Mouse (Mus musculus): ENCODE measurements around the gene Rasal3. TPM values are rescaled to one million over a fixed set of nuclear protein-coding genes. Genes with fewer than 3 reads are reported as not detected.
A peak's percentile ranks its signal among the peaks of the same experiment; 100 is the strongest.

Gene Rasal3
- polyA plus RNA-seq, 1 experiment from 2014 or later: 0.49 TPM

DNA sequence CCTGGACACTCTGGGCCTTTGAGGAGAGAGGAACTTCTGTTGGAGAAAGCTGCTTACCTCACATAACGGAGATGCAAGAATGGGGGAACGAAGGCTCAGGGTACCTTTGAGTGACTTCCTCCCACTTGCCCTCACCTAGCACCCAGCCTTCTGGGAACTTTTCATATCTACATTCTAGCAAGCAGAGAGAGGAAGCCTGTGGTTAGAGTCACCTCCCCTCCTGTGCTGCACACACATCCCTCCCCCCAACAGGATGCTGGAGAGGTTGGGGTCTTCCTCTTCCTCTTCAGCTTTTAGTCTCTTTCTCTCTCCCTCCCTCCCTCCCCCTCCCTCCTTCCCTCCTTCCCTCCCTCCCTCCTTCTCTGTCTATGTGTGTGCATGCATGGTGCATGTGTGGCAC is 20.7 kb upstream of the Rasal3 start, which contains the start of gene Pglyrp2:
Gene Pglyrp2, minus strand, starts transcription at position 134 of the 400 bp plus-strand sequence.
- H3K36me3 ChIP-seq: no peaks in the 10 kb centered on the region
- H3K4me3 ChIP-seq: no peak within 1 kb of the TSS
- no peak within 1 kb of the TSS for H3K4me2 ChIP-seq
- no peaks in the 10 kb centered on the region for H3K9me3 ChIP-seq
- no peak for ATAC-seq (ENCODE audit: extremely low read depth, insufficient number of reproducible peaks, low FRiP score, low TSS enrichment)
- H3K9ac ChIP-seq: no peak within 1 kb of the TSS
- no peaks in the 10 kb centered on the region for H3K4me1 ChIP-seq
- H3K27ac ChIP-seq (replicated peaks): no peak within 1 kb of the TSS
- peaks cover 16% of the 10 kb centered on the region for H3K27me3 ChIP-seq (replicated peaks)
- 72% methylated on average over 2 of the region's 2 CpGs for WGBS

DNA sequence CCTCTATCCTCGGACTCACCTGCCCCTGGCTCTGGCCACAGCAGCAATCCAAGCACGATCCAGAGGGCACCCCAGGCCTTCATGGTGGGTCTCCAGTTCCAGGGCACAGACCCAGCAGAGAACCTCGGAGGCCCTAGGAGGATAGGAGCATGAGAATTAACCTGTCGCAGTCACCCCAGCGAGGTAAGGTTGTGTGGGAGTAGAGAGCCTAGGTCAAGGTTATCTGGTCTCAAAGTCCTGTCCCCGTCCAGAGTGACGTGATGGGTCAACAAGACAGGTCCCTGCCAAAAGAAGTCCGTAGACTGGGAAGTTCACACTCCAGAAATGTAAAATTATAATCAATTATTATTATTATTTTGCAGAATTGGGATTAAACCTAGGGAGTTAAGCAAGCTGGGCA is 17.4 kb upstream of the Rasal3 start:
- ATAC-seq (ENCODE audit: extremely low read depth, insufficient number of reproducible peaks, low FRiP score, low TSS enrichment): no peak
- H3K4me1 ChIP-seq: no peaks in the 10 kb centered on the region
- no peaks in the 10 kb centered on the region for H3K36me3 ChIP-seq
- WGBS: 78% methylated on average over 8 of the region's 8 CpGs
- no peak overlapping the region for H3K4me3 ChIP-seq
- H3K27ac ChIP-seq (replicated peaks): no peak overlapping the region
- H3K9ac ChIP-seq: no peak overlapping the region
- H3K4me2 ChIP-seq: no peak overlapping the region
- H3K9me3 ChIP-seq: no peaks in the 10 kb centered on the region
- peaks cover 22% of the 10 kb centered on the region for H3K27me3 ChIP-seq (replicated peaks)

GRCm38 (mm10) chr17:32419989-32420388 is 16.6 kb upstream of the Rasal3 start:
- H3K36me3 ChIP-seq: no peaks in the 10 kb centered on the region
- H3K27me3 ChIP-seq (replicated peaks): peaks cover 30% of the 10 kb centered on the region
- H3K9ac ChIP-seq: no peak overlapping the region
- no peak overlapping the region for H3K4me3 ChIP-seq
- 66% methylated on average over 2 of the region's 2 CpGs for WGBS
- H3K4me1 ChIP-seq: no peaks in the 10 kb centered on the region
- no peak overlapping the region for H3K4me2 ChIP-seq
- no peak for ATAC-seq (ENCODE audit: extremely low read depth, insufficient number of reproducible peaks, low FRiP score, low TSS enrichment)
- H3K9me3 ChIP-seq: no peaks in the 10 kb centered on the region
- H3K27ac ChIP-seq (replicated peaks): no peak overlapping the region

DNA sequence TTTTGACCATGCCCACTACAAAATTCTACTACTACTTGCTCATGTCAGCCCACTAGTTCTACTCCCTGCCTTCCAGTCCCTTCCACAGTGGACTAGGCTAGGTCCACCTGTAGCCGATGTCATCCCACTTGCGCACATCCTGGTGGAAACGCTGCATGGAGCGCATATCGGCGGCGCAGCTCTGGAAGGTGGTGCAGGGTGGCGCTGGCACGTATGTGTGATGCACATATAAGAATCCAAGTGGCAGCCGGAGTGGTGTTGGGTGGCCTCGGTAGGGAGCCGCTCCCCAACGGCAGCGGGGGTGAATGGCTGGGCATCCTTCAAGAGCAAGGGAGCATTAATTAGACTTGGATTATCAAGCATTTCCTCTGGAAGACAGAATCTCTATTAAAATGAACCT is 13.4 kb upstream of the Rasal3 start:
- no peak overlapping the region for H3K9ac ChIP-seq
- H3K27ac ChIP-seq (replicated peaks): no peak overlapping the region
- no peaks in the 10 kb centered on the region for H3K9me3 ChIP-seq
- H3K4me1 ChIP-seq: no peaks in the 10 kb centered on the region
- no peaks in the 10 kb centered on the region for H3K36me3 ChIP-seq
- H3K4me2 ChIP-seq: no peak overlapping the region
- no peak for ATAC-seq (ENCODE audit: extremely low read depth, insufficient number of reproducible peaks, low FRiP score, low TSS enrichment)
- H3K4me3 ChIP-seq: no peak overlapping the region
- H3K27me3 ChIP-seq (replicated peaks): peaks cover 45% of the 10 kb centered on the region
- WGBS: 90% methylated on average over 14 of the region's 14 CpGs

DNA sequence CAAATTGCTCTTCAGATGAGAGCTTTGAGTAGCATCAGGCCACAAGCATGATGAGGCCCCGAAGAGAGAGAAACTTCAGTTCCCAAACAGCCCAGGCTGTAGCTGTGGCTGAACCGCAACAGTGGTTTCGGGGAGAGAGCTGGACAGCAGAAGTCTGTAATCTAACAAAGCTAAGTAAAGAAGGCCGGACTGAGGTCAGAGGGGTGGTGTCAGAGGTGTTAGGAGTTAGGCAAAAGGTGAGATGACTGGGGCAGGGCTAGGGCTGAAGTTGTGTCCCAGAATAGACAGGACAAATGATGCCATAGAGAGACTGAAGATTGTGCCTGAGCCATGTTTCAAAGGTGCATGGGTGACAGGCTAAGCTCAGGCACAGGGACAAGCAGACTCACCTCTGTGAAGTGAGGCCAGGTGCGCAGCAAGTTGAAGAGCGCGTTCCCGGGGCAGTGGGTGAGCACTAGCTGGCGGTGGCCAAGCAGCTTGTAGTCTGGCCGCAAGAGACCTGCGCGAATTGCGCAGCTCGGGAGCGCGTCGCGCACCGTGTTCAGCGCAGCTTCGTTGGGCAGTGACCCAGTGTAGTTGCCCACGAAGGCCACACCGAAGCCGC is 12.1 kb upstream of the Rasal3 start:
- no peaks in the 10 kb centered on the region for H3K9me3 ChIP-seq
- no peak for ATAC-seq (ENCODE audit: extremely low read depth, insufficient number of reproducible peaks, low FRiP score, low TSS enrichment)
- WGBS: 25% methylated on average over 24 of the region's 24 CpGs
- no peaks in the 10 kb centered on the region for H3K4me1 ChIP-seq
- peak overlapping the region; percentile 33 for H3K4me3 ChIP-seq
- H3K4me2 ChIP-seq: peak overlapping the region; percentile 56
- no peaks in the 10 kb centered on the region for H3K36me3 ChIP-seq
- H3K27me3 ChIP-seq (replicated peaks): peaks cover 45% of the 10 kb centered on the region
- H3K27ac ChIP-seq (replicated peaks): no peak overlapping the region
- no peak overlapping the region for H3K9ac ChIP-seq

DNA sequence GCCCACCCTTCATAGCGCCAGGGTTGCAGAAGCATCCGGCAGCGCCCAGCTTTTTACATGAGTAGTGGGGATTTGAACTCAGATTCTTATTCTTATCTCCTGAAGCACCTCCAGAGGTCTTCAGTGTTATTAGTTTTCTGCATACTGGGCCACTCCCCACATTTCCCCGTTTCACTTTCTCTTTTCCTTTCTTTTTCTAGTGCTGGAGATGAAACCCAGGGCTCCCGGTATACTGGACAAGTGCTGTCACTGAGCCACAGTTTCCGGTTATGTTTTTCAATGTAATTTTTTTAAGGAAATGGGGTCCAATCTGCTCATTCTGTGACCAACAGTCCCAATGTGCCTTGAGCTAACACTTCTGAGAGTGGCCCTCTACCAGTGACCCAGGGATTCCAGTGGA is 8.5 kb upstream of the Rasal3 start:
- H3K36me3 ChIP-seq: no peaks in the 10 kb centered on the region
- no peak overlapping the region for H3K4me3 ChIP-seq
- H3K9ac ChIP-seq: no peak overlapping the region
- no peaks in the 10 kb centered on the region for H3K4me1 ChIP-seq
- ATAC-seq (ENCODE audit: extremely low read depth, insufficient number of reproducible peaks, low FRiP score, low TSS enrichment): no peak
- H3K27ac ChIP-seq (replicated peaks): no peak overlapping the region
- H3K4me2 ChIP-seq: no peak overlapping the region
- 84% methylated on average over 6 of the region's 6 CpGs for WGBS
- peaks cover 35% of the 10 kb centered on the region for H3K27me3 ChIP-seq (replicated peaks)
- no peaks in the 10 kb centered on the region for H3K9me3 ChIP-seq

- H3K36me3 ChIP-seq: no peaks in the 10 kb centered on the region
- H3K4me2 ChIP-seq: no peak overlapping the region
- no peak overlapping the region for H3K27ac ChIP-seq (replicated peaks)
- no peak overlapping the region for H3K4me3 ChIP-seq
- no peaks in the 10 kb centered on the region for H3K9me3 ChIP-seq
- H3K9ac ChIP-seq: no peak overlapping the region
- H3K27me3 ChIP-seq (replicated peaks): peaks cover 28% of the 10 kb centered on the region
- H3K4me1 ChIP-seq: no peaks in the 10 kb centered on the region
- 55% methylated on average over 11 of the region's 11 CpGs for WGBS
- no peak for ATAC-seq (ENCODE audit: extremely low read depth, insufficient number of reproducible peaks, low FRiP score, low TSS enrichment)
Observed at GRCm38 (mm10) chr17:32402779-32403157, 615 bp downstream of the Rasal3 start.

DNA sequence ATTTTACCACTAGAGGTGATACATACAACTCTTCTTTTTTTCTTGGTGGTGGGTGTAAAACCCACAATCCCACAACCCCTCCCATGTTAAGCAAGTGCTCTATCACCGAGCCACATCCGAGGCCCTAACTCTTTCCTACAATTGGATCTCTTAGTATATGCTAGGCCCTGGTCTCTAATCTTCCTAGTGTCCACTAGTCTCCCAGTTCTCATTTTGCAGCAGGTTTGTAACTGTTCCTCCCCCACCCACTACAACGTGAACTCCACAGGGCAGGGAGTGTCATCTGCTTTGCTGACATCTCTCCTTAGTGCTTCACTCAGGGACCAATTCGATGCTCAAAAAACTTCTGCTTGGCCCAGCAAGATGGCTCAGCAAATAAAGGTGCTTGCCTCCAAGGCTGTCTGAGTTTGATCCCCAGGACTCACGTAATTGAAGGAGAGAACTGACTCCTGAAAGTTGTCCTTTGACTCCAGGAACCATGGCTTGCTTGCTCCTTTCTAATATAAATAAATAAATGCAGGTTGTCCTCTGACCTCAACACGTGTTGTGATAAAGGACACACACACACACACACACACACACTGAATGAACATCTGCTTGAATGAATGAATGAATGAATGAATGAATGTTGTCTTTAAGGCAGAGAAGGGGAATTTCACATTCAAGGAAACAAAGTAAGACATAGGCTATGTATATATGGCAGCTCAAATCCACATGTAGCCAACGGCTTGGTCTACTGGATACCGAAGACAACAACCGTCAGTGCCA is 1.2 kb downstream of the Rasal3 start:
- Histone ChIP-seq H3K4me2 (no peak overlapping the region), H3K36me3 (no peaks in the 10 kb centered on the region), H3K9ac (no peak overlapping the region), H3K4me3 (no peak overlapping the region), H3K4me1 (no peaks in the 10 kb centered on the region), H3K27ac (replicated peaks) (no peak overlapping the region), H3K9me3 (no peaks in the 10 kb centered on the region), H3K27me3 (replicated peaks) (peaks cover 33% of the 10 kb centered on the region)
- WGBS: 71% methylated on average over 9 of the region's 9 CpGs
- no peak for ATAC-seq (ENCODE audit: extremely low read depth, insufficient number of reproducible peaks, low FRiP score, low TSS enrichment)

GRCm38 (mm10) chr17:32396266-32396665 is 7.1 kb downstream of the Rasal3 start:
- 5% methylated on average over 37 of the region's 37 CpGs for WGBS
- no peak for ATAC-seq (ENCODE audit: extremely low read depth, insufficient number of reproducible peaks, low FRiP score, low TSS enrichment)
- H3K27ac ChIP-seq (replicated peaks): no peak overlapping the region
- H3K4me2 ChIP-seq: peak overlapping the region; percentile 71
- H3K4me1 ChIP-seq: peaks cover 18% of the 10 kb centered on the region
- no peaks in the 10 kb centered on the region for H3K9me3 ChIP-seq
- H3K36me3 ChIP-seq: no peaks in the 10 kb centered on the region
- H3K4me3 ChIP-seq: peak overlapping the region; percentile 49
- no peak overlapping the region; the same call in 1 of the 2 replicates for H3K9ac ChIP-seq
- H3K27me3 ChIP-seq (replicated peaks): peaks cover 88% of the 10 kb centered on the region

DNA sequence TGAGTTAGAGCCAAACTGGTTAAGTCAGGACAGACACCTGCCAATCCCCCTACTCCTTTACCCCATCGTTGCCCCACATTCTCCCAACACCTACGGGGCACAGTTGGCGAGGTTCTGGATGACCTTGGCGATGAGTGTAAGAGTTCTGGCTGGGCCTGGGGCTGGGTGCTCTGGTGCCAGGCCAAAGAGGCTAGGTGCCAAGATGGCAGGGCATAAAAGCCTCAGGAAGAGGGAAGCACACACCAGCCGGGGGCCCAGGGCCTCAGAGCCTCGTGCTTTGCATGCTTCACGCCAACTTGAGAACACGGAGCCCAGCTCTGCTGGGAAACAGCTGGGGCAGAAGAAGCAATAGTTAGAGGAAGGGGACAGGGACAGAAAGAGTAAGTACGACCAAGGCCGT is 9.4 kb downstream of the Rasal3 start:
- 85% methylated on average over 10 of the region's 10 CpGs for WGBS
- H3K36me3 ChIP-seq: no peaks in the 10 kb centered on the region
- no peak overlapping the region for H3K4me2 ChIP-seq
- peaks cover 28% of the 10 kb centered on the region for H3K4me1 ChIP-seq
- no peak overlapping the region for H3K9ac ChIP-seq
- no peak overlapping the region for H3K4me3 ChIP-seq
- H3K27me3 ChIP-seq (replicated peaks): peaks cover 83% of the 10 kb centered on the region
- ATAC-seq (ENCODE audit: extremely low read depth, insufficient number of reproducible peaks, low FRiP score, low TSS enrichment): no peak
- H3K27ac ChIP-seq (replicated peaks): no peak overlapping the region
- H3K9me3 ChIP-seq: no peaks in the 10 kb centered on the region

DNA sequence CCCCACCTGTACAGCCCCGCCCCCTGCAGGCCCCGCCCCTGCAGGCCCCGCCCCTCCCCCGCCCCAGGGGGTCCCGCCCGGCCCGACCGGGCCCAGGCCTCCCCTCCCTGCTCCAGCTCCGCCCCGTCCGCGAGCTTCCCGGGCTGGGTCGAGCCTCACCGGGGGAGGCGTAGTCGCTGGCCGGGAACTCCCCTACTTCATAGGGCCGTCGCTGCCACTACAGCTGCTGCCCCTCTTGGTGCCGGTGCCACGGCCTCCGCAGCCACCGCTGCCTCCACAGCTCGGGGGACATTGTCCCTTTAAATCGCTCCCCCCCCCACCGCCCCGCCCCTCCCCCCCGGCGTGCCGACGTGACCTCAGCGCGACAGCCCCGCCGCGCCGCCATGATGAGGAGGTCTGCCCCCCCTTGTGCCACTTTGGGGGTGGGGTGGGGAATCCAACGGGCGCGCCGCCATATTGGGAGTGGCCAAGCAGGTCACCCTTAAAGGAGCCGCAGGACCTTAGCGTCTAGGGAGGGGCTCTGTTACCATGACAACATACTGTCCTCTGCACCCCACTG is 14.2 kb downstream of the Rasal3 start, which contains the start of gene Wiz:
Gene Wiz, minus strand, starts transcription at position 339 of the 559 bp plus-strand sequence.
- ATAC-seq (ENCODE audit: extremely low read depth, insufficient number of reproducible peaks, low FRiP score, low TSS enrichment): peak; percentile 82
- Histone ChIP-seq H3K4me2 (peak within 1 kb of the TSS; percentile 99), H3K9ac (peak within 1 kb of the TSS; percentile 91), H3K36me3 (peaks cover 8% of the 10 kb centered on the region), H3K4me1 (peaks cover 36% of the 10 kb centered on the region), H3K9me3 (no peaks in the 10 kb centered on the region), H3K27me3 (replicated peaks) (peaks cover 36% of the 10 kb centered on the region), H3K27ac (replicated peaks) (peak within 1 kb of the TSS; percentile 77), H3K4me3 (peak within 1 kb of the TSS; percentile 86)
- 1% methylated on average over 23 of the region's 44 CpGs for WGBS
